Mouse (Mus musculus): ENCODE results near the gene Ano2. TPM values are rescaled to one million over a fixed set of nuclear protein-coding genes. Genes with fewer than 3 reads are reported as not detected.

Ano2 gene
- polyA plus RNA-seq, 1 experiment from 2014 or later, result 0.32 TPM

DNA sequence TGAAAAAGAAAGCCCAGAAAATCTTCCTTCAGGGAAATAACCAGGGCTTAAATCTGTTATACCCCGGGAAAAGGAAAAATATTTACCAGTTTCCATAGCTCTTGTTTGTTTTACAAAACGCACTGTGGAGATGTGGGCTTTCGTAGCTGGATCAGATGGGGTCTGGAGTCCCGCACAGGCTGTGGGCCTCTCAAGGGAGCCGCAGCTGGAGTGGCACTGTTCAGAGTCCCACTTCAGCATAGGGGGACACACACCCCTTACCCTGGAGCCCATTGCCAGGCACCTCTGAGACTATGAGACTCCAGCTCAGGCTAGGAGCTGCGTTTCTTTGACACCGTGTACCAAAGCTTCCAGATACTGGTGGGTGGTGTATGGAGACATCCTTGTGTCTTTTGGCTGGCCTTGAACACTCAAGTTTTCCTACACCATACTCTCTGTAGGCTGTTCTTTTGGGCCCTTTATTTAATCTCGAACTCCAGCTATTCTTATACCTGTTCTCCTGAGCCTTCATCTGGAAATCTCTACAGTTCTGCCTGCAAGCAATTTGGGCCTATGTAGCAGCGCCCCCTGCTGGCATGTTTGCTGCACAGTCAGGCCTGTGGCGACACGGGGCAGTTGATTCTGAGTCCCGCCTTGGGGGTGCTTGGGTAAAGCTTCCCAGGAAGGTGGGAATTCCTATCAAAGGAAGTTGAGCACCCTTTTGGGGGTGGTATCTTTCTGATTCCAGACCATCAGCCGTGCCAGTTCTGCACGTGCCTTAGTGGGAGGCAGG, 28.9 kb upstream of the Ano2 start:
- Histone ChIP-seq H3K27ac (replicated peaks; ENCODE audit: low read depth, low read length) (no peak overlapping the region), H3K27me3 (ENCODE audit: control insufficient read depth, insufficient read depth, low read length) (no peaks in the 10 kb centered on the region), H3K4me3 (ENCODE audit: low read depth, low read length) (no peak overlapping the region), H3K9me3 (replicated peaks; ENCODE audit: control insufficient read depth, low read length) (no peaks in the 10 kb centered on the region), H3K9ac (replicated peaks; ENCODE audit: low read length) (no peak overlapping the region), H3K4me1 (ENCODE audit: control insufficient read depth, insufficient read depth, low read length) (no peaks in the 10 kb centered on the region), H3K36me3 (replicated peaks; ENCODE audit: control insufficient read depth, insufficient read depth, low read depth, low read length) (no peaks in the 10 kb centered on the region), H3K4me2 (ENCODE audit: low read depth, low read length) (no peak overlapping the region)
- 47% methylated on average over 14 of the region's 14 CpGs for WGBS
- DNase-seq (ENCODE audit: low spot score), result peak; percentile 85
- ATAC-seq (replicated peaks; ENCODE audit: insufficient number of reproducible peaks, low FRiP score, low TSS enrichment, low read depth), result no peak

DNA sequence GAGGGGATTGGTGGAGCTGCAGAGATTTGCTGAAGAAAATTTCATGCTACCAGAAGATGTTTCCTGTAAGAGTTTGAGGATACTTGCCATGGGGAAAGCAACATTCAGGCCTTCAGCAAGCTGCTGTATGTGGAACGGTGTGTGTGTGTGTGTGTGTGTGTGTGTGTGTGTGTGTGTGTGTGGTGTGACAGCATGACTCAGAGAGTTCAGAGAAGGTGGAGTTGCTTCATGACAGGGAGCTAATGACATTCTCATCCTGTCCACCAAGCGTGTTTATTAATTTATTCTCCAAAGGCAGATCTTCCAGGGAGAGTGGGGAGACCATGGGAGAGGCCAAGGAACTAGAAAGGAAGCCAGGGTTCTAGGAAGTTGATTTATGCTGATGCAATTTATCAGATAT, 26.3 kb upstream of the Ano2 start:
- H3K9ac ChIP-seq (replicated peaks; ENCODE audit: low read length), result no peak overlapping the region
- no peaks in the 10 kb centered on the region for H3K4me1 ChIP-seq (ENCODE audit: control insufficient read depth, insufficient read depth, low read length)
- H3K9me3 ChIP-seq (replicated peaks; ENCODE audit: control insufficient read depth, low read length), result no peaks in the 10 kb centered on the region
- no peak overlapping the region for H3K27ac ChIP-seq (replicated peaks; ENCODE audit: low read depth, low read length)
- DNase-seq (ENCODE audit: low spot score) (no peak), ATAC-seq (replicated peaks; ENCODE audit: insufficient number of reproducible peaks, low FRiP score, low TSS enrichment, low read depth) (no peak)
- H3K27me3 ChIP-seq (ENCODE audit: control insufficient read depth, insufficient read depth, low read length), result no peaks in the 10 kb centered on the region
- no peak overlapping the region for H3K4me3 ChIP-seq (ENCODE audit: low read depth, low read length)
- WGBS, result 80% methylated on average over 2 of the region's 2 CpGs
- no peaks in the 10 kb centered on the region for H3K36me3 ChIP-seq (replicated peaks; ENCODE audit: control insufficient read depth, insufficient read depth, low read depth, low read length)
- H3K4me2 ChIP-seq (ENCODE audit: low read depth, low read length), result no peak overlapping the region

DNA sequence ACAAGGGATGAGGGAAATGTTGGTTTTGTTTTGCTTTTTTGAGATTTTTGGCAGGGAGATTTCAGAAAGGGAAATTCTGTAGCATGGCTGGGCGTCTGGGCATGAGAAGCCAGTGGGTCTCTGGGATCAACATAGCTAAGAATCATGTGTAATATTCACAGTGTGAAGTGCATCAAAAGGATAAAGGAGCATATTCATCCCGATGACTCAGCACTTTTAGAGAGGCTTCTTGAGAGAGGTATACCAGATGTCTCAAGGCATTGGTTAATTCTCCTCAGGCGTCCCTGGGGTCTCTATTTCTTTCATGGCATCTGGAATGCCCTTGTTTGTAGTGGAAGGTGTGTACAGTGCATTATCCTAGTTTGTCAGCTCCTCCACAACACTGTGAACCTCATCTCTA, 18.4 kb upstream of the Ano2 start:
- Histone ChIP-seq H3K4me3 (ENCODE audit: low read depth, low read length) (no peak overlapping the region), H3K9me3 (replicated peaks; ENCODE audit: control insufficient read depth, low read length) (no peaks in the 10 kb centered on the region), H3K9ac (replicated peaks; ENCODE audit: low read length) (no peak overlapping the region), H3K4me1 (ENCODE audit: control insufficient read depth, insufficient read depth, low read length) (no peaks in the 10 kb centered on the region), H3K4me2 (ENCODE audit: low read depth, low read length) (no peak overlapping the region), H3K36me3 (replicated peaks; ENCODE audit: control insufficient read depth, insufficient read depth, low read depth, low read length) (no peaks in the 10 kb centered on the region), H3K27ac (replicated peaks; ENCODE audit: low read depth, low read length) (no peak overlapping the region), H3K27me3 (ENCODE audit: control insufficient read depth, insufficient read depth, low read length) (no peaks in the 10 kb centered on the region)
- 85% methylated on average over 3 of the region's 3 CpGs for WGBS
- no peak for DNase-seq (ENCODE audit: low spot score)
- ATAC-seq (replicated peaks; ENCODE audit: insufficient number of reproducible peaks, low FRiP score, low TSS enrichment, low read depth), result no peak

DNA sequence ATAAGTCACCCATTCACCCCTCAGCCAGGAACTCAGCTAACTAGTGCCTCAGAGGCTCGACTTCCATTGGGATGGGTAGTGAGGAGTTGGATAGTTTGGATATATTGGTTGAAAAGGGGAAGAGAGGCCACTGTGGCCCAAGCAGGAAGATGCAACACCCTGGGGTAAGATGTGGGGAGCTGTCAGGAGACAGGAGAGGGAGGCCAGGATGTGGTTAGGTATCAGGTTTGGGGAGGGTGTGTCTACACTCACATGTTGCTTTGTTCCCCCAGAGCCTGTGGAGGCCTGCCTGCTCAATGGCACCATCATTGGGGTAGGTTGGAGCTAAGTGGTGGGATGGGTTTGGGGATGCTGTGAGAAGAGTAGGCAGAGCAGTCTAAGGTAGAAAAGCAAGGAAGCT, 11.7 kb upstream of the Ano2 start:
- Histone ChIP-seq H3K36me3 (replicated peaks; ENCODE audit: control insufficient read depth, insufficient read depth, low read depth, low read length) (no peaks in the 10 kb centered on the region), H3K27ac (replicated peaks; ENCODE audit: low read depth, low read length) (no peak overlapping the region), H3K27me3 (ENCODE audit: control insufficient read depth, insufficient read depth, low read length) (no peaks in the 10 kb centered on the region), H3K4me3 (ENCODE audit: low read depth, low read length) (no peak overlapping the region), H3K9ac (replicated peaks; ENCODE audit: low read length) (no peak overlapping the region), H3K4me2 (ENCODE audit: low read depth, low read length) (no peak overlapping the region), H3K9me3 (replicated peaks; ENCODE audit: control insufficient read depth, low read length) (no peaks in the 10 kb centered on the region), H3K4me1 (ENCODE audit: control insufficient read depth, insufficient read depth, low read length) (no peaks in the 10 kb centered on the region)
- DNase-seq (ENCODE audit: low spot score) (no peak), ATAC-seq (replicated peaks; ENCODE audit: insufficient number of reproducible peaks, low FRiP score, low TSS enrichment, low read depth) (no peak)
- 71% methylated on average over 1 of the region's 1 CpGs for WGBS

DNA sequence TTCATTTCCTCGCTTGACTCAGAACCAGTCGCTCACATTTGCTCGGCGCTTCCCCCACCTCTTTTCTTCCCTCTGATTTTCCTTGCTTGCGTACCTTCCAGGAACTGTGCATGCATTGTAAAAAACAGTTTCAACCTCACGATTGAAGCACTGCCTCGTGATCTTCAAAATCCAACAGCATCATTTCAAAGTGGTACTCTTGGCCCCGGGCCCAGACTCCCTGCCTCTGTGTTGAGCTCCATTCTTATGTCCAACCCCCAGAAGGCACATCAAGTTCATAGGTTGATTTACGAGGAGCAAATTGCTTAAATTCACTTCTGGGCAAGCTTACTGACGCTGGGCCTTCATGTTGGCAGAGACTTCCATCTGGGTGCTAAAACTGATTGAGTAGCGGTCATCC, 9.6 kb upstream of the Ano2 start:
- WGBS, result 88% methylated on average over 11 of the region's 11 CpGs
- Histone ChIP-seq H3K4me2 (ENCODE audit: low read depth, low read length) (no peak overlapping the region), H3K27ac (replicated peaks; ENCODE audit: low read depth, low read length) (no peak overlapping the region), H3K4me1 (ENCODE audit: control insufficient read depth, insufficient read depth, low read length) (no peaks in the 10 kb centered on the region), H3K27me3 (ENCODE audit: control insufficient read depth, insufficient read depth, low read length) (no peaks in the 10 kb centered on the region), H3K36me3 (replicated peaks; ENCODE audit: control insufficient read depth, insufficient read depth, low read depth, low read length) (no peaks in the 10 kb centered on the region), H3K9ac (replicated peaks; ENCODE audit: low read length) (no peak overlapping the region), H3K9me3 (replicated peaks; ENCODE audit: control insufficient read depth, low read length) (no peaks in the 10 kb centered on the region), H3K4me3 (ENCODE audit: low read depth, low read length) (no peak overlapping the region)
- ATAC-seq (replicated peaks; ENCODE audit: insufficient number of reproducible peaks, low FRiP score, low TSS enrichment, low read depth), result no peak
- no peak for DNase-seq (ENCODE audit: low spot score)

DNA sequence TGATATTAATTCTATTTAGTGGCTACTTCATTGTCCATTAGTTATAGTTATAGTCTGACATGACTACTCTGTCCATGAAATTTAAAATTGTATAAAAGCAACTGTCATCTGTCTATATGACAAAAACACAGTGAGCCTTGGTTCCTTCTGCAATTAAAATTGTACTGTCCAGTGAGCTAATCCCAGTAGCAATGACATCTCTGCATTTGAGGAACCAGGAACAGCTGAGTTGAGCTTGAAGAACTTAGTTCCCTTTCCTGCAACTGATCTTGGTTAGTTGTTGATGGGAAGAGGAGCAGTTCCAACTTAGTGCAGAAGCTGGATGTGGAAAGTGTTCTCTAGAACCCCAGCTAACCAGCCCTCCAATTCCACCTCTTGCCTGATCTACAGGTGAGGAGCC, 4.8 kb upstream of the Ano2 start:
- Histone ChIP-seq H3K27ac (replicated peaks; ENCODE audit: low read depth, low read length) (no peak overlapping the region), H3K4me2 (ENCODE audit: low read depth, low read length) (no peak overlapping the region), H3K36me3 (replicated peaks; ENCODE audit: control insufficient read depth, insufficient read depth, low read depth, low read length) (no peaks in the 10 kb centered on the region), H3K27me3 (ENCODE audit: control insufficient read depth, insufficient read depth, low read length) (no peaks in the 10 kb centered on the region), H3K4me1 (ENCODE audit: control insufficient read depth, insufficient read depth, low read length) (peaks cover 3% of the 10 kb centered on the region), H3K9ac (replicated peaks; ENCODE audit: low read length) (no peak overlapping the region), H3K4me3 (ENCODE audit: low read depth, low read length) (no peak overlapping the region), H3K9me3 (replicated peaks; ENCODE audit: control insufficient read depth, low read length) (no peaks in the 10 kb centered on the region)
- ATAC-seq (replicated peaks; ENCODE audit: insufficient number of reproducible peaks, low FRiP score, low TSS enrichment, low read depth) (no peak), DNase-seq (ENCODE audit: low spot score) (no peak)

DNA sequence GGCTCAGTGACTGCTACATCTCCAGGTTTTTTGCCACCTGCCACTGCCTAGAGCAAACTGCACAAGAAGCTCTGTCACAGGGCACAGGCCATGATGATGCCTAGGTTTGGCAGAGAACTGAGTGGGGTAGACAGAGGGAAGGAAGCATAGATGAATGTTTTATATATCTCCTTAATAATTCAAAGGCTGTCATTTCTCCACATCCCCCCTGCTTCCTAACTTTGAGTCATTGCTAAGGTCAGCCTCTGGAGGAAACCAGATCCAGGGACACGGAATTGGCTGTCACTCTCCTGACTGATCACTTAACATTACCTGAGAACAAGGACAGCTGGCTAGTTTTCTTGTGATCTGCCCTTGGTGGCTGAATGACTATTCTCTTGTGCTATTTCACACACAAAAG, 2.2 kb upstream of the Ano2 start:
- H3K4me2 ChIP-seq (ENCODE audit: low read depth, low read length), result no peak overlapping the region
- WGBS, result 70% methylated on average over 1 of the region's 1 CpGs
- H3K36me3 ChIP-seq (replicated peaks; ENCODE audit: control insufficient read depth, insufficient read depth, low read depth, low read length), result no peaks in the 10 kb centered on the region
- DNase-seq (ENCODE audit: low spot score), result no peak
- ATAC-seq (replicated peaks; ENCODE audit: insufficient number of reproducible peaks, low FRiP score, low TSS enrichment, low read depth), result no peak
- no peak overlapping the region for H3K27ac ChIP-seq (replicated peaks; ENCODE audit: low read depth, low read length)
- no peaks in the 10 kb centered on the region; the same call in 1 of the 2 replicates for H3K27me3 ChIP-seq (ENCODE audit: control insufficient read depth, insufficient read depth, low read length)
- no peak overlapping the region for H3K4me3 ChIP-seq (ENCODE audit: low read depth, low read length)
- peaks cover 3% of the 10 kb centered on the region for H3K4me1 ChIP-seq (ENCODE audit: control insufficient read depth, insufficient read depth, low read length)
- no peaks in the 10 kb centered on the region for H3K9me3 ChIP-seq (replicated peaks; ENCODE audit: control insufficient read depth, low read length)
- H3K9ac ChIP-seq (replicated peaks; ENCODE audit: low read length), result no peak overlapping the region

DNA sequence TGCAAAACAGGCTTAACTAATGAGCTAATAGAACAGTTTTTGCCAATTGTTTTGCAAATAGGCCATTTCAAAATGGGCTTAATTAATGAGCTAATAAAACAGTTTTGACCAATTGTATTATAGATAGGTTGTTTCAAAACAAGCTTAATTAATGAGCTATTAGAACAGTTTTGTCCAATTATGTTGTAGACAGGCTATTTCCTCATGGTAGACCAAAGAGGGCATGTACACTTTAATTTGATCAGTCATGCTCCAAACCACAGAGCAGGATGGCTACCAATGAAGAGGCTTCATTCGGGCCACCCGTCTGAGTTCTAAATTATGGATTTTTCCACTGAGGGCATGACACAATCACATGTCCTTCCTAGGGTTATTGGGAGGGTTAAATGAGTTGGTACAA, 10.9 kb downstream of the Ano2 start:
- H3K27ac ChIP-seq (replicated peaks; ENCODE audit: low read depth, low read length), result no peak overlapping the region
- ATAC-seq (replicated peaks; ENCODE audit: insufficient number of reproducible peaks, low FRiP score, low TSS enrichment, low read depth) (no peak), DNase-seq (ENCODE audit: low spot score) (no peak)
- H3K4me1 ChIP-seq (ENCODE audit: control insufficient read depth, insufficient read depth, low read length), result no peaks in the 10 kb centered on the region
- no peak overlapping the region for H3K4me3 ChIP-seq (ENCODE audit: low read depth, low read length)
- H3K27me3 ChIP-seq (ENCODE audit: control insufficient read depth, insufficient read depth, low read length), result no peaks in the 10 kb centered on the region
- H3K9me3 ChIP-seq (replicated peaks; ENCODE audit: control insufficient read depth, low read length), result no peaks in the 10 kb centered on the region
- no peak overlapping the region for H3K9ac ChIP-seq (replicated peaks; ENCODE audit: low read length)
- WGBS, result 88% methylated on average over 2 of the region's 2 CpGs
- no peaks in the 10 kb centered on the region for H3K36me3 ChIP-seq (replicated peaks; ENCODE audit: control insufficient read depth, insufficient read depth, low read depth, low read length)
- H3K4me2 ChIP-seq (ENCODE audit: low read depth, low read length), result no peak overlapping the region
